ENCODE assay signal across 17 mouse cellular contexts in the genomic region with DNA sequence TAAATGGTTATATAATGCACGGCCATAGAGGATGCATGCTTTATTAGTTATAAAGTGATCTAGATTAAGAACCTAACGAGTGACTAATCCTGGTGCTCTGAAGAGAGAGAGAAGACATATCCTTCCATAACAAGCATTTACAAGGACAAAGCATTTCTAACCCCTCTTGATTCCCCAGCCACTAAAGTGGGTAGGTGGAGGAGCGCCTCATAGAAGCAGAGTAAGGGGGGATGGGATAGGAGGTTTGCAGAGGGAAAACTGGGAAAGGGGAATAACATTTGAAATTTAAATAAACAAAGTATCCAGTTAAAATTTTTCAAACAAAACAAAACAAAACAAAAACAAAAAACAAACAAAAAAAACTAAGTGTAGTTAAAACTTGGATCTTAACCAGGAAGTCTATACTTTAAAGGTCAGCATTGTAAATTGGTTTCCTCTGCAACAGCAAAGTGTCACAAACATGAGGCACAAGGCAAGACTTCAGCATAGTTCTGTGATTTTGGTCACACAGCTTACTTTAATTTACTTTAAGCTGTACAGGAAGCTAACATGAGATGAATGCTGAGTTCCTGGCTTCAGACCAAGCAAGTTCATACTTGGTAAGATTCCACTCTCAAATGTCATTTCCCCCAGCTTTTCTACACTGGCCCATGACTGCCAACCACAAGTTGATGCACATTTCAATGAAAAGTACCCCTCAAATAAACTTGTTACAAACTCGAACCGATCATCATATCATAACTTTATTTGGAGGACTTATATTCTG.
A peak's percentile ranks its signal among the peaks of the same experiment; 100 is the strongest.
DNase-seq lines count a peak whose midpoint lies in the region; ATAC-seq lines count a peak whose summit lies in the region.
"Had no signal": no experiment of that assay in that cellular context is flagged by ENCODE, and none has a peak within 500 bp of the region (broad histone marks: within the 10 kb centered on the region; RNA-seq: fewer than 3 reads in every experiment).

No protein-coding gene starts in this region.

- no peaks in the 10 kb centered on the region for H3K36me3 ChIP-seq in embryonic facial prominence, embryonic 12.5 days
- no peaks in the 10 kb centered on the region for H3K36me3 ChIP-seq in embryonic facial prominence, embryonic 10.5 days (replicated peaks)
- no peaks in the 10 kb centered on the region for H3K36me3 ChIP-seq in lung, embryonic 16.5 days (ENCODE audit: control insufficient read depth, insufficient read depth, low read length)
- H3K36me3 ChIP-seq in embryonic facial prominence, embryonic 15.5 days = no peaks in the 10 kb centered on the region

- no peaks in the 10 kb centered on the region for H3K27me3 ChIP-seq in embryonic facial prominence, embryonic 12.5 days
- no peaks in the 10 kb centered on the region for H3K27me3 ChIP-seq in embryonic facial prominence, embryonic 10.5 days (replicated peaks; ENCODE audit: low read depth, poor library complexity, severe bottlenecking)
- no peaks in the 10 kb centered on the region for H3K27me3 ChIP-seq in lung, embryonic 16.5 days (ENCODE audit: control insufficient read depth, insufficient read depth, low read depth, low read length)
- H3K27me3 ChIP-seq in embryonic facial prominence, embryonic 15.5 days = no peaks in the 10 kb centered on the region
- H3K27me3 ChIP-seq: forebrain, embryonic 13.5 days; megakaryocyte, embryonic 14.5 days had no signal

- WGBS in embryonic facial prominence, embryonic 12.5 days = 69% methylated on average over 5 of the region's 5 CpGs
- 77% methylated on average over 5 of the region's 5 CpGs for WGBS in embryonic facial prominence, embryonic 10.5 days
- WGBS in lung, embryonic 16.5 days = 55% methylated on average over 5 of the region's 5 CpGs
- 47% methylated on average over 5 of the region's 5 CpGs for WGBS in embryonic facial prominence, embryonic 15.5 days

- no peak overlapping the region for H3K4me3 ChIP-seq in embryonic facial prominence, embryonic 12.5 days
- H3K4me3 ChIP-seq in embryonic facial prominence, embryonic 10.5 days = no peak overlapping the region
- no peak overlapping the region for H3K4me3 ChIP-seq in lung, embryonic 16.5 days (ENCODE audit: low read length)
- H3K4me3 ChIP-seq in embryonic facial prominence, embryonic 15.5 days (replicated peaks) = no peak overlapping the region
- H3K4me3 ChIP-seq: forebrain, embryonic 13.5 days; layer of hippocampus, adult 2 months; megakaryocyte, embryonic 14.5 days had no signal

- no peak overlapping the region for H3K4me2 ChIP-seq in embryonic facial prominence, embryonic 12.5 days (replicated peaks)
- no peak overlapping the region for H3K4me2 ChIP-seq in lung, embryonic 16.5 days (ENCODE audit: low read depth, low read length)
- no peak overlapping the region for H3K4me2 ChIP-seq in embryonic facial prominence, embryonic 15.5 days (replicated peaks)
- H3K4me2 ChIP-seq: forebrain, embryonic 13.5 days had no signal

- H3K9me3 ChIP-seq in embryonic facial prominence, embryonic 12.5 days = no peaks in the 10 kb centered on the region
- no peaks in the 10 kb centered on the region for H3K9me3 ChIP-seq in embryonic facial prominence, embryonic 10.5 days
- no peaks in the 10 kb centered on the region for H3K9me3 ChIP-seq in lung, embryonic 16.5 days (ENCODE audit: control insufficient read depth, low read length)
- no peaks in the 10 kb centered on the region for H3K9me3 ChIP-seq in embryonic facial prominence, embryonic 15.5 days (replicated peaks)
- H3K9me3 ChIP-seq: forebrain, embryonic 13.5 days; megakaryocyte, embryonic 14.5 days had no signal

- no peaks in the 10 kb centered on the region; the same call in 1 of the 2 replicates for H3K4me1 ChIP-seq in embryonic facial prominence, embryonic 12.5 days
- peaks cover 7% of the 10 kb centered on the region; the same call in 1 of the 2 replicates for H3K4me1 ChIP-seq in embryonic facial prominence, embryonic 10.5 days
- H3K4me1 ChIP-seq in lung, embryonic 16.5 days (replicated peaks; ENCODE audit: control insufficient read depth, insufficient read depth, low read length) = peaks cover 2% of the 10 kb centered on the region; the same call in 1 of the 2 replicates
- H3K4me1 ChIP-seq in embryonic facial prominence, embryonic 15.5 days = 0 out of 2 replicates have a peak, but pooled peaks cover 9% of the 10 kb centered on the region
- H3K4me1 ChIP-seq: forebrain, embryonic 13.5 days had no signal

- DNase-seq in embryonic facial prominence, embryonic 10.5 days (ENCODE audit: low spot score) = no peak
- DNase-seq in lung, postnatal 4 days = no peak
- no peak for DNase-seq in gastrocnemius, postnatal 25 days
- DNase-seq in urinary bladder, postnatal 25 days (ENCODE audit: low spot score) = no peak
- DNase-seq: cerebellum, postnatal 10 days; heart, adult 18-20 months; heart, postnatal 14 days; liver had no signal

- H3K27ac ChIP-seq in embryonic facial prominence, embryonic 12.5 days = 0 out of 2 replicates have a peak overlapping the region, but pooled peaks have one; percentile 41
- H3K27ac ChIP-seq in embryonic facial prominence, embryonic 10.5 days (replicated peaks) = no peak overlapping the region
- peak overlapping the region; percentile 57 for H3K27ac ChIP-seq in lung, embryonic 16.5 days (ENCODE audit: low read length)
- peak overlapping the region; percentile 51; the same call in 1 of the 2 replicates for H3K27ac ChIP-seq in embryonic facial prominence, embryonic 15.5 days (replicated peaks)
- H3K27ac ChIP-seq: forebrain, embryonic 13.5 days; layer of hippocampus, adult 2 months had no signal

- no peak overlapping the region for H3K9ac ChIP-seq in embryonic facial prominence, embryonic 12.5 days
- H3K9ac ChIP-seq in lung, embryonic 16.5 days (ENCODE audit: low read length) = no peak overlapping the region
- no peak overlapping the region for H3K9ac ChIP-seq in embryonic facial prominence, embryonic 15.5 days
- H3K9ac ChIP-seq: forebrain, embryonic 13.5 days had no signal

- ATAC-seq in embryonic facial prominence, embryonic 12.5 days (ENCODE audit: insufficient number of reproducible peaks, insufficient read depth, low FRiP score, low TSS enrichment) = no peak
- peak; percentile 88 for ATAC-seq in lung, embryonic 16.5 days (ENCODE audit: low read depth)
- ATAC-seq in embryonic facial prominence, embryonic 15.5 days (ENCODE audit: insufficient number of reproducible peaks, low FRiP score, low TSS enrichment, low read depth) = no peak
- ATAC-seq in megakaryocyte, adult 5-6 weeks (ENCODE audit: poor library complexity, severe bottlenecking) = 0 out of 2 replicates have a peak, but pooled peaks have one; percentile 18
- ATAC-seq: forebrain, embryonic 13.5 days; hindbrain, embryonic 16.5 days; Patski had no signal

Comparison
In these comparisons a context has a peak if more than half of its experiments do, and no peak if none do; other contexts are left out.
1. ATAC-seq: peak in lung, embryonic 16.5 days (single experiment) and megakaryocyte, adult 5-6 weeks (single experiment); none in embryonic facial prominence, embryonic 12.5 days (single experiment) and embryonic facial prominence, embryonic 15.5 days (single experiment).